Mouse (Mus musculus) right cerebral cortex, postnatal 25 days (tissue): ENCODE data around the gene Epha6.

Source experiments
- DNase-seq: peaks from one replicate; pipeline ENCODE4 v3.0.0; 2022

Epha6 gene

DNA sequence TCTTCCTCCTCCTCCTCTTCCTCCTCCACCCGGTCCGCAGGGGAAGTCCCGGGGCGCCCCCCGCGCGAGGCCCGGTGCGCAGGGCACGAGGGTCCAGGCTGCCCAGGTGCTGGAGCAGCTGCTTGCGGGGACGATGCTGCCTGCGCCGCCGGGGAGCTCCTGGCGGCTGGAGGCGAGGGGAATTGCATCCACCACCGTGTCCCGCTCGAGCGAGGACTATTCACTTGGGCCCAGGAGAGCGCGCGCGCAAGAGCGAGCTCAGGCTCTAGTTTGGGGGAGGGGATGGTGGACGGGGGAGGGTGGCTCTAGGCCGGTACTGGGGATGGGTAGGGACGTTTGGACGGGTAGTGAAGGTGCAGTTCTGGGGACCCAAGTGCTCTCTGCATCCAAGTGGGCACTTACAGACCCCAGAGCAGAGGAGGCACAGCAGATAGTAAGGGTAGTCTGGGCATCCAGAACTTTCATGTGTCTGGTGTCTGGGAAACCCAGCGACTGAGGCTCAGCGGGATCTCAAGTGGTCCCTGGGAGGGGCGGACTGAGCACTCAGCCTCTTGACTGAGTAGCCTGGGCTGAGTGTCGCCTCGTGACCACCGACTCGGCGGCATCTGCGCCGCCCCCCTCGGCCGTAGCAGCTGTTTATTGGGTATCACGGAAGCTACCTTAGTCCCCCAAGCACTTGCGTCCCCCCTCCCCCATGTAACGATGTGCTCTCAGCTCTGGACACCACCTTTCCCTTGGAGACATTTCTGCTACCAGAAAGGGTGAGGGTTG, at the start of gene Epha6:
Epha6 (minus strand) TSS at position 471 of the 771 bp plus-strand sequence.
- peak; percentile 67 for DNase-seq

DNA sequence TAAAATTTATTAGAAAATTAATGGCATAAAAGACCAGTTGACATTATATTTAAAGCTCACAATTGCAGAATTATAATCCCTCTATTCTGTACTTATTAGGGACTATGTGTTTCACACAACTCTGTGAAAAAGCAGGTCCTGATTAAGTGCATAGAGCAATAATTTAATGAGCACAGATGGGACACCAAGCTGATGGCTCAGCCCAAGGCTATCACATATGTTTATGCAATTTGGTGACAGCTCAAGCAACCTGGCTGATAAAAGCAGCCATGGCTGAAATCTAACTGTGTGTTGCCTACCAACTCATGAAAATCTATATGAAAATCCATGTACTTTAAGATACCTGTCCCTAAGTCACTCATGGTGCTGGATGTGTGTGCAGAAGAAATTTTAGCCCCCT, 46.4 kb upstream of the Epha6 start:
- DNase-seq = no peak

DNA sequence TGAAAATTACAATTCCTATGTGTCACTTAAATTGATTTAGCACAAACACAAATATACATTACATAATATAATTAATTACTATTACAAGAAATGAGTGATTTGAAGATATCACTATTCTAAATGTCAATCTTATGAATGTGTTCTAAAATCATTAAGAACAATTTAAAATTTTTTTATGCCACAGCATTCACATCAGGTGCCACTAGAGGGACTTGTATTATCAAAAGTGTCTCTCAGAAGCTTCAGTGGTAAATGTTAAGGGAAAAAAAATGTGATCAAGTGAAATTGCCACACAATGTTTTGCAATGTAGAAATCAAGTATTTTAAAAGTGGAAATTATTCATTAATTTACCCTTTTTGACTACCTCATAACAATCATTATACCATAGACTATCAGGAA, 22.8 kb upstream of the Epha6 start:
- DNase-seq = no peak

GRCm38 (mm10) chr16:60605832-60606583, 677 bp upstream of the Epha6 start:
- peak; percentile 79 for DNase-seq

- peak; percentile 19 for DNase-seq
Observed at GRCm38 (mm10) chr16:60604613-60605012, 718 bp downstream of the Epha6 start.

DNA sequence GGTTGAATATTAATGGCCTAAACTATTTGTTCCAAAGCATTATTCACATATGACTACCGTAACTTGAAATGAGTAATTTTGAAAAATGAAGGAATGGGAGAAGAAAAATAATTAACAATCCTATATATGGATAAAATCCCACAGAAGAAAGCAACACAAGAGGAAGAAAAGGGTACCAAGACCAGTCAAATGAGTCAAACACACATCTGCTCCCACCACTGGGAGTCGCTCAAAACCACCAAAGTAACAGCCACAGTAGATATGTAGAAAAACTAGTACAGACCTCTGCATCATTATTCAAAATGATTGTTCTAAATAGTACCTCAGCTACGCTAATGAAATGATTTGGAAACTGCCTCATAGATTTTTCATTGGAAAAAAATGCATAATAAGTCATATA, 20.0 kb downstream of the Epha6 start:
- DNase-seq = no peak

- DNase-seq = no peak
Observed at GRCm38 (mm10) chr16:60584695-60585094, 20.6 kb downstream of the Epha6 start.

GRCm38 (mm10) chr16:60570546-60570945, 34.8 kb downstream of the Epha6 start:
- DNase-seq = no peak

DNA sequence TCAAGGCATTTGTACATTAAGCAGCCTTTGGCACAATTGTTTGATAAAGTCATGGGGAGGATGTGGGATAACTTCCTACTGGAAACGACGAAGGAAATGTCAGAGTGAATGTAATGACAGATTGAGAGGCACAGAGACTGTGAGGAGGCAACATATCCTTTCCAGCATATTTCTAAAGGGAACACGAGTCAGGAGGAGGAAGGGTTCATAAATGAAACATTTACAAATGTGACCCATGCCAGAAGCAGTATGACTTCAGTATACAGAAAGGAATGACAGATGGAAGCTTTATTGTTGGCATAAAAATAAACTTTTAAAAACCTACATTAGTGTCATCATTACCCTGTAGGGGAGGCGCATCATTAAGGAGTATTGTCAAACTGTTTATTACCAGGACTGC, 60.9 kb downstream of the Epha6 start:
- no peak for DNase-seq

GRCm38 (mm10) chr16:60538233-60538632, 67.1 kb downstream of the Epha6 start:
- no peak for DNase-seq

DNA sequence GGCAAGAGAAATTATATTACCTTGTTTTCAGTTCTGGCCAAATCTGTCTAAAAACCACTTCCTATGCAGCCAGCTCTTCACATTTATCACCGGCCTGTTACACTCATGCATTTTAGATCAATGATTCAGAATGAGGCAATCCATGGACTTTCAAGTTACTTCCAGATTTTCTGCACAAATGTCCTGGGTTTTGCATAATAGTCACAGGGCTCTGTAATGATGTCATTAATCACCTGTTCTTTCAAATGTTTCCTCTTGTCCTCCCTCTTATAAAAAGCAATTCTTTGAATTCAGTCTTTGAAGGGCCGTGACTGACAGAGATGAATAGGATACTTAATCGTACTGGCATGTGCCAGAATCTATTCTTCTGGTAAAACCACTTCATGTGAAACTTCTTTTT, 95.6 kb downstream of the Epha6 start:
- DNase-seq = no peak

GRCm38 (mm10) chr16:60499567-60499966, 105.8 kb downstream of the Epha6 start:
- DNase-seq = no peak

DNA sequence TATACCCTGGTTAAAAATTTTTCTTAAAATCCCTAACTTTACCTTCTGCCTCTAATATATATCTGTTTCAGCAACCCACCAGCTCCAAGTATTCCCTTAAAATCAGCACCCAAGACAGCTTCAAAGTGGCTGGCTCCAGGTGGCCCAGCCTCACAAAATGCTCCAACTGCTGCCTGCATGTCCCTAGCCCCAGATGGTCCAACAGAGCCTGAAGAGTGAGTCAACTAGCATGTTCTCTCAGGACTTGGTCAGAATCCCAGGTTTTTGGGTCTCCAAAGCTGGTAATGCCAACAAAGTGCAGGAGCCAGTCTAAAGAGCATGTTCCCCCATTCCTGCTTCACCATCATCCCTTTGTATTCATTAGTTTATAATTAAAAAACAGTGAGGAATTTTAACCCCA, 129.6 kb downstream of the Epha6 start:
- DNase-seq = peak; percentile 14

DNA sequence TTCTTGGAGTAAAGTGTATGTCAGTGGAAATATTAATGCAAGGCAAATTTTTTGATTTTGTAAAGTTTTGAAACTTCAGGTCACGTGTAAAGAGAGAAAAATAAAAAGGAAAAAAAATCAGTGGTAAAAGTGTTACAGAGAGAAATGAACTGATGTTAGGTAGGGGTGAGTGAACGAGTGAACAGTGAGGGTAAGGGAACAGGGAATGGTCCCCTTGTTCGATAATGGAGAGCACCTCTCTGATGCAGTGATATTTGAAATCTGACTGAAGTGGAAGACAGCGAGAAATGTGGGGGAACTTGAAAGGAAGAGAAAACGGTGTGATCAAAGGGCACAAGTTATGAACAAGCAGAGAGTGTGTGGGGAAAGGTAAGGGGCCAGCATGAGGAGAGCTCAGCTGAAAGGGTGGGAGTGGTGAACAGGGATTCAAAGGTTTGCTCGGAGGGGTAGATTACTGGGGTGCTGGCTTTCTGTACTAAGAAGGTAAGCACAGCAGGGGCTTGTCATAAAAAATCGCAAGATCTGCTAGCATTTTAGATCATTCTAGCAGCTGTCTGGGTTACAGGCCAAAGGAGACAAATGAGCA, 137.0 kb downstream of the Epha6 start:
- no peak for DNase-seq

GRCm38 (mm10) chr16:60435283-60435682, 170.0 kb downstream of the Epha6 start:
- DNase-seq = no peak

GRCm38 (mm10) chr16:60434241-60434640, 171.1 kb downstream of the Epha6 start:
- DNase-seq = no peak

DNA sequence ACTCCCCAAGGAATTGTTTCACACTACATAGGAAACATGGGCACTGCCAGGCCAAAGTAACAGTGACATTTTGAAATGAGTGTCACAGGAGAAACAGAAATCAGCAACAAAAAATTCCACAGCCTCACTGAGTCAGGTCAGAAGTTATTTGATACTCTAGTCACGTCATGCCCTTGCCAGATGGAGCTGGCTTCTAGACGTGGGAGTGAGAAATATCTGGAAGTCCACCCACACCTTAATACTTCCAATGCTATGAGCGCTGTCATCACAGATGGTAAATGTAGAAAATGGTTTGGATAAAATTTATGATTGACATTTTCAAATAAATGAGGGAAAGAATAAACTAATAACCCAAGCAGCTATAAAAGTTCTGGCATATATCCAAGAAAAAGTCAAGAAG, 210.0 kb downstream of the Epha6 start:
- no peak for DNase-seq

GRCm38 (mm10) chr16:60392961-60393360, 212.4 kb downstream of the Epha6 start:
- DNase-seq = no peak

DNA sequence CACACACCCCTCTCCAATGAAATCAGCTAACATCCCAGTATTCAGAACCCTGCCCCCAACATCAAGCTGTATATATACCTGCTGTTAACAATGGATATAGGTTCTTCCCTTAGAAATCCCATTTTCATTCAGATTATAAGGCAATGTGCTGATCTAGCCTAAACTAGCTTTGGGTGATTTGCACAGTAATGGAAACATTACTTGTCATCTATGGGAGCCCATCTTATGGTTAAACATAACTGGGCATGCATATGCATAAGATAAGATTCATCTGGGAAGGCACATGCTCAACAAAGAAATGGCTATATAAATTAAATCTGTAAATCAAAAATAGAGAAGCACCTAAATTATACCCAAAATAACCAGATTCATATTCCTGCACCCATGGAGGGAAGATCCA, 230.2 kb downstream of the Epha6 start:
- DNase-seq = no peak

GRCm38 (mm10) chr16:60283963-60284362, 321.4 kb downstream of the Epha6 start:
- no peak for DNase-seq

- no peak for DNase-seq
Observed at GRCm38 (mm10) chr16:60274109-60274508, 331.2 kb downstream of the Epha6 start.

DNA sequence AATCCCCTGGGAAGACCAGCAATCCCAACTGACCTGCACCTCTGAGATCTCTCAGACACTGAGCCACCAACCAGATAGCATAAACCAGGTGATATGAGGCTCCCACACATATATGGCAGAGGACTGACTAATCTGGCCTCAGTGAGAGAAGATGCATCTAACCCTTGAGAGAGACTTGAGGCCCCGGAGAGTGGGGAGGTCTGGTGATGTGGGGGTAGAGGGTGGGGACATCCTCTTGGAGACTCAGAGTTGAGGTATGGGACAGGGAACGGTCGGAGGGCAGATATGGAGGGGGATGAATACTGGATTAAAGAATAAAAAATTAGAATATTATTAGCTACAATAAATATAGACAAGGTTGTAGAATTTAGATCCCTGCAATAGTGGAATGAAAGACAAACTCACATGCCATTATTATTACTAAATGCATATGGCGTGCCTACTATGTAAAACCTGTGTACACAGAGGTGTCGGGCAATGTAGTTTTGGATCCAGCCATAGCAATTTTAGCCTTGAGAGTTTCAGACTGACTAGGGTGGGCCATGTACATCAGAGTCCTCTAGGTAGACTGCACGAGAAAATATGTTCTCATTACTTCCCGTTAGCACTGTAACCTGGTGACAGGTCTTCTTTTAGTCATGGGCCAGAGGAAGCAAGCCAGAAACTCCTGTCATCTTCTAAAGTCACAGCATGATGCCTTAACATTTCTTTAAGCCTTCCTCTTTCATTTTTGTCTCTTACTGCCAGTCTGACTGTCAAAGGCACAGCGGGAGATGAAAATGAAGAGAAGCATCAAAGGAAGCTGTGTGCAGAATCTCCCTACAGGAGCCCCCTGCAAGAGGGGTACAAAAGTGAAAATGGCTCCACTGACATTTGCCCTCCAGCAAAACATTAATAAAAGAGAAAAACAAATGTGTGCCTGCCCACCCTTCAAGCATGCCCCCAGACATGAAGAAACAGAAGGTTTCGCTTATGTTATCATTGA, 338.7 kb downstream of the Epha6 start:
- DNase-seq = no peak
